Mouse (Mus musculus) cerebellum, adult 11-12 months (tissue): Measurements from ENCODE around the gene Lsp1.

ENCODE experiments used
- DNase-seq: peaks from one replicate; pipeline ENCODE4 v3.0.0; 2022

Lsp1 gene

DNA sequence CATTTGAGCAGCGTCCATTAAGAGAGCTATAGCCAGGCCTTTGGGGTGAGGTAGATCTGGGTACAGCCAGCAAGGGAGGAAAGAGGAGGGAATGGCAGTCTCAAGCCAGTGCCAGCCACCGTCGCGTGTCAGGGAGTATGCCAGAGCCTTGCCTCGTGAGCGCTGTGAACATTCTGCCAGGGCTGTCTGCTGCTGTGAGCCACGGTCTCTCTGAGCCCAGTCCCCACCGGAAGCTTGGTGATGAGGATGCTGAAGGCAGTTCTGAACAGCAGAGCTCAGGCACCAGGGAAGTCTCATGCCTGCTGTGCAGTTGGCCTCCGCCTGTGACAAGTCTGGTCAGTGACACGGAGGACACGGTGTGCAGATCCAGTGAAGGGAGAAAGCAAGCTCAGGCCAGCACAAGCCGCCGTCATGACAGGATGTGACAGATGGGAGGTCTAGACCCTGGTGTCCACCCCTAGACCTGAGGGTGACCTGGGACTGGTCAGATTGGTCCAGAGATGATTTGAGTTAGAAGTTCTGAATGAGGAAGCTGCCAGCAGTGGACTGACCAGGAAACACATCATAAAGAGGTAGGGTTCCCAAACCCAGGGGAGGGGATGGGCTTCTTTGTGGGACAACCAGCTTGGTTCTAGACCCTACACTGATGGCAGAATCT lies 16.3 kb downstream of the Lsp1 start:
- peak; percentile 60 for DNase-seq

DNA sequence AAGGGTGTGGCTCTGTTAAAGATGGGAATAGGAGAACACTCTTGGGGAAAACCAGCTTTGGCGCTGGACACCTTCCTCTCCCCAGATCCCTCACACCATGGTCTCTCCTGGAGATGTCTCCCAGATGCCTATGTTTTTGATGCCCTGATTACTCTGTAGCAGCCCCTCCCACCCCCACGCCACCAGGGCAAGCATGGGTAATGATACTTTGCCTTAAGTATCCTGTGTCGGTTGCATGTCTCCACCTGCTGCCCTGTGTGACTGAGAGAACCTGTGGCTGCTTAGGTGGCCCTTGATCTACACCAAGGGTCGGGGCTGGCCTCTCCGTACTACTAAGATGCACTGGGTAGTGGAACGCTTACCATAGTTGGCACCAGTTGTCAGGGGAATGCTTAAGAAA lies 17.4 kb downstream of the Lsp1 start:
- DNase-seq = no peak

DNA sequence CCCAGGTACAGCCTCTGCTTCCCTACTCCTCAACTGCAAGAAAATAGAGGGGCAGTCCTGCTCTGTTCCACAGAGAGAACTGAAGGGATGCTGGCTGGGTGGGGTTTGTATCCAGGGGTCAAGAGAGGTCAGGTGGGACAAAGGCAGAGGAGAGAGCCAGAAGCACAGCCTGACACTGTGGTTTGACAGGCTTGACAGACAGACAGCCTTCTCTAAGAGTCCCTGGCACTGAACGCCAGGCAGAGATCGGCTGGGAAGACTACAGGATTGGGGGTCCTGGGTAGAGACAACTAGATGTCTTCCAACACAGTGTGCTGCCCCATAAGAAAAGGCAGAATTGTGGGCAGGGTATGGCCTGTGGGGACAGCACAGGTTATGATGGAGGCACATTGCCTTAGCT lies 18.0 kb downstream of the Lsp1 start:
- DNase-seq = no peak

DNA sequence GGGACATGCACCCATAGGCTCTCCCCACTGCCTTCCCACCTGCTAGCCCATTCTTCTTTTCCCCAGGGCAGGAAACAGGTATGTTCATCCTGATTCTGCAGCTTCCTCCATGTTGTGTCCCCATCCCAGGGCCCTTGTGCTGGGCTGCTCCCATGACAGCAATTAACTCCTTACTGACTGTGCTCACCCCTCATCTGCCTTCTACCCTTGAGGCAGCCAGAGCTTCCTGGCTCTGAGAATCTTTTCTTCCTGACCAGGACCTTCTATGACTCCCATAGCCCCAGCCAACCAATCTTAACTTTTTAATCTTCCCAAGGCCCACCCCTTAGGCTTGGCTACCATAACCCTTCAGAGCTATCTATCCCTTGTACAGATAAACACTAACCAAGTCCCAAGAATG lies 18.7 kb downstream of the Lsp1 start:
- no peak for DNase-seq

DNA sequence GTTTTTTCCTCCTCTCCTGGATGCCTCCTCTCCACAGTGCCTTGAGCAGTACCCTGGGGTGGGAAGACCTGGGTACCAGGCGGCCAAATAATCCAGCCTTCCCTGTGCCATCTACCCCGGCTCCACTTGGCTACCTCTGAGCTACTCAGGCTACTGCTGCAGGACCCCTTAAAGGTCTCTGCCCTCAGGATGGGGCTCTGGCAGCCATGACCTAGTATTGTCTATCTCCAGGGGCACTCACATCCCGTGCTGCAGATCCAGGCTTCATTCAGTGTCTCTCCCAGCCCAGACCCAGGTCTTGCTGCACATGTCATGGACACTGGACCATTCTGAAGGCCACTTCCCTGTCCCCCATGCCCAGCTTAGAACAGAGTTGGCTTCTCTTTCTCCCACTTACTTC lies 19.3 kb downstream of the Lsp1 start:
- no peak for DNase-seq

DNA sequence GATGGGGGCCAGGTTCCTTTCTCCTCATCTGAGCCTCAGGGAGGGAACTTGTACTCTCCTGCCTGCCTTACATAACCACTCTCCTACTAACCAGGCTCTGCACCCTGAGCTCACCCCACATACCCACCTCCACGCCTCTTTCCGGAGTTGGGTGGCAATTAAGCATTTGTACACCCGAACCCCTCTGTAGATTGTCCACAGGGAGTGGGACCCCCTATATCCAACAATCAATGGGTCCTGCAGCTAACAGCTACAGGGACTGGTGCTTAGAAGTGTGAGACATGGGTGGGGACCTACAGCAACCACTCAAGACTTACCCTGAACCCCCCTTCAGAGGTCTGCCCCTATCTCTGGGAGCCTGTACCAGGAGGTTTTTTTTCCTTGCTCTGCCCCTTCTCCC lies 20.1 kb downstream of the Lsp1 start:
- DNase-seq = no peak

DNA sequence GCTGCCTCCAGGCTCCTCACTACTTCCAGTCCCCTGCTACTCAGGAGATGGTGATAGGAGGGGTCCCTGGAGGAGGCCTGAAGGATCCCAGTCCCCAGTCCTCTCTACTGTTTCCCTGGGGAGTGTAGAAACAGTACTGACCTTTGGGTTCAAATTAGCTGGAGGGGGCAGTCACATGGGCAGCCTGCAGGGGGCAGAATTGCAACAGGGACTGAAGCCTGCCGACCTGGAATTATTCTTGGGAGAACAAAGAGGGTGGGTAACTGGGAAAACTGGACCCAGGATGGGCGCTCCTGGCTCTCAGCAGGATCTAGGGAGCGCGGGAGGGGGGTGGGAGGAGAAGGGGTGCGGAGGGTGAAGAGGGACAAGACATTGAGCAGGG lies 20.6 kb downstream of the Lsp1 start:
- no peak for DNase-seq

DNA sequence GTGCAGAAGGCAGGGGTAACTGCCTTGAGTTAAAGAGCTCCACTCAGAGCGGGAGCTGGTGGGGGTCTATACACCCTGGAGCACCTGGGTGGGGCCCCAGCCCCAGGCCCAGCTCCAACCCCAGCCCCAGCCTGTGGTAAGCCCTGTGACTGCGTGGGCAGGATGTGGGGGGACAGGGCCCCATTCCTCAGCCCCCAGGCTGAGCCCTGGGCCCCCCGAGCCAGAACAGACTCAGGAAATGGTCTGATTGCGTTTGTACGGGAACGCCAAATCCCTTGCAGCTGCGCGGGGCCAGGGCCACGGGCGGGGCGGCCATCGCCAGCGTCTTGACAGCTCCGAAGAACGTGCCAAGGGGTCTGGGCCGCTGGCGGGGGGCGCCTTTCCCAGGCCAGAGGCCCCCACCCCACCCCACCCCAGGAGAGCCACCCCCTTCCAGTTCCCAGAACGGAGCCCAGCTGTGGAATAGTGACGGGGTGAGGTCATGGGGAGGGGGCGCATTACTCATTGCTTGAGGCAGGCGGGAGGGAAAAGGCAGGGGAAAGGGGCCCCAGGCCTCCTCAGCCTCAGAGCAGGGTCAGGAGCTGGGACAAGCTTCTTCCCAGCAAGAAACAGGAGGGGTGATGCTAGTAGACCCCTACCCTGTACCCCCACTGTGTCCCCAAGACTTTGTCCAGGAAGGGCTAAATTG lies 21.1 kb downstream of the Lsp1 start:
- no peak for DNase-seq

DNA sequence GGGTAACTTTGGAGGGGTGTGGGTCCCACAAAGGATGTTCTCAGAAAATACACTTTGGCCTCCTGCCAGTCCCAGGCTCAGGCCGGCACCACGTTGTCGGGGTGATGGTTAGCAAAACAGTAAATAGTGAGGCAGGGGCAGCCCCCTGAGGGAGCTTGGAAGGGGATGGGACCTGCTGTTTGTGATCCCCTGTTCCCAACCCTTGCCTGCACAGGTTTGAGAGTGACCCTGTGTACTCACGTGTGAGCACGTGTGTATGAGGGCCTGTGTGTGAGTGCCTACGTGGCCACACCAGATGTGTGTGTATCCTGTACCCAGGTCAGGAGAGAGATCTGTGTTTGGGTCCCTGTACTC lies 21.6 kb downstream of the Lsp1 start:
- no peak for DNase-seq

DNA sequence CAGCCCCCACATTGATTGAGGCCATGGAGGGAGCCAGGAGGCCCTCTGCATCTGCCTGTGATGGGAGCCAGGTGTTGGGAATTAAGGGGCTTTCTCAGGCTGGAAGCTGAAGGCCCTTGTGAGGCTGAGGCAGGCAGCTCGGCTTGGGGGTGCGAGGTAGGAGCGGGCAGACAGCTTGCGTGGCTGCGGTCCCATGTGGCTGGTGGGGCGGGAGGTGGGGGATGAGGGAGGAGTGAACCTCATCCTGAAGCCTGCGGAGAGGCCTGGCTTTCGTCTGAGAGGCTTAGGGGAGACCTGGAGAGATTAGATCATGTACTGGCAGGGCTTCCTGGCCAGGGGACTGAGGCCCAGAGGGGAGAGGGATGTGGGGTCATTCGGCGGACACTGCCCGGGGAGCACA lies 22.5 kb downstream of the Lsp1 start:
- no peak for DNase-seq

DNA sequence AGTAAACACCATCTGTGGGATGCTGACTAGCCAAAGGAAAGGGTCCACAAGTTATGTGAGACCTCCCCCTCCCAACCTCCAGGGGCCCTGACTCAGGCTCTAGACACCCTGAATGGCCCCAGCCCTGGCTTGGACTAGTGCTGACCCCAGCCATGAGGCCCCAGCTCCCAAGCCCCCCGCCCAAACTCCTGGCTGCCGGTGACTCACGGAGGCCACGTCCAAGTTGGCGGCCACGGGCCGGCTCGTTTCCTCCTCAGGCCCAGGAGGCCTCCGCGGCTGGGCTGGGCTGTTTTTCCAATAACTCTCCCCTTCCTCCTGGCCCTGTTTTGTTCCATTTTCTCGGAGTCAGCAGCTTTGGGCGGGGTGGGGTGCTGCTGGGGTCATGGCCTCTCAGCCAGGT lies 24.2 kb downstream of the Lsp1 start:
- no peak for DNase-seq

DNA sequence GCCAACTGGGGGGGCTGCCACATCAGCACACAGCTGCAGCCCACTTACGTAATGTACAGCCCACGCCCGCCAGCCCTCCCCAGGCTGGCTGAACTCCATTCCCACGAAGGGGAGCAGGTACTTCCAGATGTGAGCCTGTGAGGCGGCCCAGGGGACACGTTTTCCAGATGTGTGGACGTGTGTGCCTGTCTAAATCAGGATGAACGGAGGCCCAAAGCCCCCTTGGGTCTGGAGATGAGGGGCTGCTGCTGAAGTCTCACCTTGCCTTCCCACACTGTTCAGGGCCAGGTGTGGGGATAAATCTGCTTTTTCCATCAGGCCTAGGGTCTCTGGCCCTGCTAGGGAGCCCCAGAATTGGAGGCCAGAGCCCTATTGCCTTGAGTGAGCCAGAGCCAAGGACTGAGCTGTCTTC lies 26.1 kb downstream of the Lsp1 start:
- DNase-seq = no peak

DNA sequence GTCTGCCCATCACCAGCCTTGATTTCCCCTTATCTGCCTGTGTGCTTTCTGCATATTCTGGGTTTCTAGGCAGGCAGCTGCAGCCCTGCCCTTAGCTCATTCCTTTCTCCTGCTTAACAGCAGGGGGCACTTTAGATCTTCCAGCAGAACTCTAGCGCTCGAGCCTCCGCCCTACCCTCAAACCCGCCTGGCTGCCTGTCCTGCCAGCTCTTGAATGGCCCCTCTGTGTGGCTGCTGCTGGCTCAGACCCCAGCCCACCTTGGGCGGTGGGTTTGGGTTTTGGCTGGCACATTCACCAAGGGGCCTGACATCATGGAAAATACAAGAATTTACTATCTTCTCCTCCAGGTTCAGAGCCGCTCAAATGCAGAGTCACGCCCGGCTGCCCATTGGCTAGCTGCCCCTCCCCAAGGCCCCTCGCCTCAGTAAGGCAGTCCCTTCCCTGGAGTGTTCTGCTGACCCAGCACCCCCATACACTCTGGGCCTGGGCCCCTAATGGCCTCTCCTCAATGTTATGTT lies 26.8 kb downstream of the Lsp1 start:
- DNase-seq = no peak

DNA sequence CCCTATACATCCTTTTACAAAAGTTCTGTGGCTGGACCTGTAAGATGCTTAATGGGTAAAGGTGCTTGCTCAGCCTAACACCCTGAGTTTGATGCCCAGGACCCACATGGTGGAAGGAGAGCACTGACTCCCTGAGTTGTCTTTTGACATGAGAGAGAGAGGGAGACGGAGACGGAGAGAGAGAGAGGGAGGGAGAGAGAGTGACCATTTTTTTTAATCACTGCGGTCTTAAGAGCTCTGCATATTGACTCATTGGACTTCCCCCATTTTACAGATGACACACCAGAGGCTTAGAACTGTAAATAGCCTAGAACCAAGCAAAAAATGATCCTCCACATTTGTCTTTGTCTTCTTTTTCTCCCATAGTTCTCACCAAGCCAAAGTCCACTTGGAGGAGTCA lies 27.4 kb downstream of the Lsp1 start:
- DNase-seq = no peak

DNA sequence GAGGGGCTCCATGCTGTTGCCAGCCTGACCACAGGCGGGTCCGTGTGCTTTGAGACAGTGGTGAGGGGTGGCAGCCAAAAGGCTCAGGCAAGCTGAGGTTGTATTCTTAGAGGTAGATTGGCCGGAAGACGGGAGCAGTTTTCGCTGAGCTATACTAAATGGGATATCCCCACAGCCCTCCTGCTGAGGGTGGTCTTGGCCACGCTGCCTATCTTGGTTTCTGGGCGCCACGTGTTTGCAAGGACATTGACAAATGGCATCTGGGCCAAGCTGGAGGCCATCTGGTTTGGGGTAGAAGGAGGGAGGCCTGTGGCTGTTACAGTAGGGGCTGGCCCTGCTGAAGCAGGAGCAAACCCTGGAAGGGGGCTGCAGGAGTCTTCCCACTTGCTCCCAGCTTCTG lies 32.9 kb downstream of the Lsp1 start:
- DNase-seq = no peak

DNA sequence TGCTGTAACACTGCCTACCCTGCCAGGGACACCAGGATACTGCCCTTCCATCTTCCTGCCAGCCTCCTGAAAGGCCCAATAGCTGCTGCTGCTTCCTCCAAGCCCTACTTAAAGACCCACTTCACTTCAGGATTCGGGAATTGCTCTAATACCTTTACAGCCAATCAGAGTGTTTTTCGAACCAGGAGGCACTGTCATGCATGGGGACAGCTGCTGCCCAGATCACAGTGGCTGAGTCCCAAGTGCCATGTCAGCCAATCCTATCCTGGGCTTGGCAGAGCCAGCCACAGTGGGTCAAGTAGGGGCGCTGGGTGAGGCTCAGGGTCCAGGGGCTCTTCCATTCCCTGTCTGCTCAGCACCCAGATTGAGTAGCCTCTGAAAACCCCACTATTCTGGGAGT lies 35.5 kb downstream of the Lsp1 start:
- DNase-seq = no peak

DNA sequence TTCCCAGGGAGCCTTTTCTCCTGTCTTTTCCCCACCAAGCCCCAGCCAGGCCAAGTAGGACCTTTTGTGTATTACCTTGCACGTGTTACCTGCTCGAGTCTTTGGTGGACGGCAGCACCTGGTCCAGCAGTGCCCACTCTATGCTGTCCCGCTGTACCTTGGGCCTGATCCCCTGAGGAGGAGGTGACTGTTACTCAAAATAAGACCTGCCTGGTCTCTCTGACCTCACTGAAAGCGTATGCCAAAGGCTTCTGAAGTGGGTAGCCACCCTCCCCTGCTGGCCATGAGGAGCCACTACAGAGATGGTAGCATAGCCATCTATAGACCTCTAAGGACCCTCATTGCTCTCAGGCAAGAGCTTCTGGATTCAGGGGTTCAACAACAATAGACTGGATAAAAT lies 36.2 kb downstream of the Lsp1 start:
- DNase-seq = no peak

DNA sequence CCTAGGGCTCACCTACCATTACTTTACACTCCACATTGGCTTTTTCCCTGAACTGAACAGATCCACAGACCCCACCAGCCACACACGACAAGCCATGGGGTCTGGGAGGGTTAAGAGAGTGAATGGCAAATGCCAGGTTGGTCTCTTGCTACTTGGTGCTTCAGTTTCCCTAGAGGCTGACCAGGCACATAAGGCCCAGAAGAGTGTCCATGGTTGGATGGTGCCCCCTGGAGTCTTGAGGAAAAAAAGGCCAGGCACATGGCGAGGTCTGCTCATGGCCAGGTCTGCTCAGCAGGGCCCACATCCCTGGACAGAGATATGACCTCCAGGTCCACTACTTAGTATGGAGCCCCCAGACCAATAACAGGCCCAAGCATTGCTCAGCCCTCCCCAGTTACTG lies 37.2 kb downstream of the Lsp1 start:
- DNase-seq = peak; percentile 64

DNA sequence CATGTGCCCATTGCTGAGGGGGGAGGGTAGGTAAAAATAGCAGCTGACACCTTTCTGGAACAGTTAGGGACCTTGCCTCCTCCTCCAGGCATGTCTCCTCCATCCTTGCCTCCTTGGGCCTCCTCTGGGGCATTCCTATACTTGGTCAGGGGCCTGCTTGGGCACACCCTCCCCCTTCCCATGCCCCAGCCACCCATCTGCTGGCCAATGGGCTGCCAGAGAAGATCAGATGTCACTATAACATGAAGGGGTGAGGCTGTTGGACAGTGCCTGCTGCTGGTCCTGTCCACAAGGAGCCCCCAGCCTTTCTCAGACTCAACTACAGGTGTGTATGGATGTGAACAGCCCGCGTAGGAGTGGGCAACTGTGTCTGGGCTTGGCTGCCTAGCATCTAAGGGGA lies 38.0 kb downstream of the Lsp1 start, which contains the start of gene Tnnt3:
Gene Tnnt3, plus strand, starts transcription at position 262 of the 400 bp plus-strand sequence.
- no peak for DNase-seq

DNA sequence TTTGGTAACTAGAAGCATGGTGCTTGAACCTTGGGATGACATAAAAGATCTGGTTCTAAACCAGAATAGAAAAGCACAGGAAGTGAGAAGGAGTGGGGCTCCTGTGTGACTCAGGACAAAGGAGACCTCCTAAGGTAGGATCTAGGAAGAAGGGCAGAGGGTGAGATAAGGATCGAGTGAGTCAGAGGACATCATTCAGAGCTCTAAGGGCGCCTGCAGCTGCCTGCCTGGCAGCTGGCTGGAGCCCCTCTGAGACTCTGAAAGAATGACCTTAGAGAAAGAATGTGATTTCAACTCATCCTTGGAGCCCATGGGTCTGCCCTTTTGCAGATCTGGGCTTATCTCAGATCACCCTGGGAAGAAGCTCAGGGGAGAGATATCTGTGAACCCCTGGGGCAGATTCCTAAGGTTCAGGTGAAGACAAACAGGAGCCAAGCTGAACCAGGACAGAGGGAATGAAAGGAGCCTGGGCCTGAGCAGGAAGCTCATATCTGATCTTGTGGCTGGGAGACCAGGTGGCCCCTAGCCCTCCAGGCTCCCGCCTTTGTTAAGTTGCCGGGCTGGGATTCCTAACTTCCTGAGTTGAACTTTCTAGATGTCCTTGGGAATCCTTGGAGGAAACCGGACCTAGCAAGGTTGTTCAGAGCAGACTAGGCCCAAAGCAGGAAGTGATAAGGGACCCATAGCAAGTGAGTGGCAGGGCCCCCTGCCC lies 38.6 kb downstream of the Lsp1 start:
- DNase-seq = no peak

DNA sequence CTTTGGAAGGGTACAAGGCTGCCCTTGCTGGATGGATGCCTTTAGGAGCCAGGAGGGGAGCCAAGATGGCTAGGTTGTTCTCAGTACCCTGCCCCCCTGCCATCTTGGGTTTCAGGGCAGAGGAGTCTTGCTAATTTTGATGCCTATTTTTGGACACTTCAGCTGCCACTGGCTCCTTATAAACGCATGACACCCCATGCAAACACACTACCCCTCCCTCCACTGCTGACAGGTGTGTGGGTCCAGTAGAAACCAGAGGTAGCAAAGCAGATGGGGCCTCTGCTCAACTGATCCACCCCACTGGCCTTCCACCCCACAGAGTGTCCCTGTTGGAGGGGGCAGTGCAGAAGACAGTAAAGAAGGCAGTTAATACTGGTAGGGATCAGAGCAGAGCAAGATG lies 39.4 kb downstream of the Lsp1 start:
- DNase-seq = no peak

DNA sequence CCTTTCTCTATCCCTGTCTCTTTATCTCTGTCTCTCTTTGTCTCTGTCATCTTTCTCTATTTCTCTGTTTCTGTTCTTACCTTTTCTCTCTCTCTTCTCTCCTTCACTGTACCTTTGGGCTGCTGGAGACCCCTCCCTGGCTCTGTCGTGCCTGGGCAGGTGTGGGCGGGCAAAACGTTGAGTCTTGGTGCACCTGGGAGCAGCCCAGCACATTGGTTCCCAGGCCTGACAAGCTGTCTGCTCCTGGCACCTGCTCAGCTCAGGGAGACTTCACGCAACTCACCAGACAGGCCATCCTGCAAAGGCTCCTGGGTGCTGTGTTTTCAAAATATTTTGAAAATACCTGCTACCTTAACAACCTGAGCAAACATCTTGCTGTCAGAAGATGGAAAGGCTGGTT lies 42.6 kb downstream of the Lsp1 start:
- DNase-seq = no peak

DNA sequence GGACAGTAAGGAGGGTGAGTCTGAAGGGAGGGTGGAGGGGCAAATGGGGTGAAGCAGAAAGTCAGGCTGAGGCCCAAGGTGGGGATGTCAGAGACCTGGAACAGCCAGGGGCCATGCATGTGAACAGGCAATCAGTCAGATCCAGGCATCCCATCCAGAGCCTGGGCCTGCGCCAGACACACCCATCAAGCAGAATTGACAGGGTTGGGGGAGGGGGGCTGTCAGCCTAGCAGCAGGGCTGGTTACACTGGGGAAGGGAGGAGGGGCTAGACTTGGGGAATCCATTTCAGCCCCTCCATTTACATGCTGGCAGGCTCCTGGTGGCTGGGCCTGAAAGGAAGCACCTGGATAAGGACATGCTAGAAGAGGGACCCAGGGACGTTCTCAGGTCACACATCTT lies 45.3 kb downstream of the Lsp1 start:
- DNase-seq = no peak

DNA sequence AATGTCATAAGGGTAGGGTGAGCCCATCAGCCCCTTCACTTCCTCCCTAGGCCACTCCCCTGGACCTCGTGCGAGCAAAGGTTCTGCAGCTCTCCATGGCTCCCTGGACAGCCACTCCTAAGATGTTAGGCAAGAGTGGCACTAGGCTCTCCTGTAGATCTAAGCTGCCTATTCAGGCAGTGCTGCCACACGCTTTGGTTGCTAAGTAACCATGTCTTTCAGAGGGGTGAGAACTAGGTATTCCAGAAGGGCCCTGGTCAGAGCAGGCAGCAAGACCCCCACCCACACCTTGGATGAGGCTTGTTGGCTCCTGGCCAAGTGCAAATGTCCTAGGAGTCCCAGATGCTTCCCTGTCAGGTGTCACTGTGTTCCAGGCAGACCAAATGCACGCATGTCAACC lies 45.9 kb downstream of the Lsp1 start:
- no peak for DNase-seq
